Mouse (Mus musculus): Measurements from ENCODE around the gene Tro.

The Tro gene

GRCm38 (mm10) chrX:150656908-150657796 lies at the start of gene Tro:
Gene Tro, minus strand, starts transcription at chrX:150657583.
- DNase-seq (ENCODE audit: extremely low spot score): peak; percentile 72

GRCm38 (mm10) chrX:150677505-150677904 lies 20.1 kb upstream of the Tro start:
- no peak for DNase-seq (ENCODE audit: extremely low spot score)

GRCm38 (mm10) chrX:150662809-150663208 lies 5.4 kb upstream of the Tro start:
- no peak for DNase-seq (ENCODE audit: extremely low spot score)

- no peak for DNase-seq (ENCODE audit: extremely low spot score)
These were observed 375 bp upstream of the Tro start for GRCm38 (mm10) chrX:150657797-150658118.

GRCm38 (mm10) chrX:150656122-150656907 lies 1.1 kb downstream of the Tro start:
- peak; percentile 23 for DNase-seq (ENCODE audit: extremely low spot score)

GRCm38 (mm10) chrX:150636421-150636820 lies 21.0 kb downstream of the Tro start:
- DNase-seq (ENCODE audit: extremely low spot score): no peak

- no peak for DNase-seq (ENCODE audit: extremely low spot score)
These were observed 58.5 kb downstream of the Tro start for GRCm38 (mm10) chrX:150598882-150599281.
